Mouse (Mus musculus): Measurements from ENCODE around the gene Syne2. TPM values are rescaled to one million over a fixed set of nuclear protein-coding genes. Genes with fewer than 3 reads are reported as not detected.
A peak's percentile ranks its signal among the peaks of the same experiment; 100 is the strongest.

Syne2 gene
- polyA plus RNA-seq, 1 experiment from 2014 or later: 16.1 TPM

- DNase-seq (ENCODE audit: low spot score): peak; percentile 25
These were observed 75.5 kb downstream of the Syne2 start for GRCm38 (mm10) chr12:75893392-75893791.

GRCm38 (mm10) chr12:75894316-75894997, 76.5 kb downstream of the Syne2 start:
- TF ChIP-seq CTCF (IDR thresholded peaks at IDR 0.05; ENCODE audit: low read depth) (peak; percentile 61), EP300 (optimal IDR thresholded peaks at IDR 0.05) (no peak)
- WGBS: 69% methylated on average over 9 of the region's 9 CpGs
- Histone ChIP-seq H3K4me1 (replicated peaks; ENCODE audit: control insufficient read depth, insufficient read depth) (no peaks in the 10 kb centered on the region), H3K27ac (replicated peaks) (no peak overlapping the region), H3K4me2 (replicated peaks; ENCODE audit: low read depth) (no peak overlapping the region), H3K36me3 (ENCODE audit: control insufficient read depth, insufficient read depth, low read length) (peaks cover 3% of the 10 kb centered on the region), H3K9ac (ENCODE audit: low read length) (no peak overlapping the region), H3K27me3 (ENCODE audit: control insufficient read depth, insufficient read depth, low read length) (no peaks in the 10 kb centered on the region), H3K9me3 (ENCODE audit: control insufficient read depth, low read length) (no peaks in the 10 kb centered on the region), H3K4me3 (ENCODE audit: low read depth, low read length) (no peak overlapping the region)
- DNase-seq (ENCODE audit: low spot score) (peak; percentile 22), ATAC-seq (ENCODE audit: low FRiP score, low TSS enrichment) (peak; percentile 42; the same call in 1 of the 2 replicates)

More at GRCm38 (mm10) chr12:75893392-75893791, 75.5 kb downstream of the Syne2 start:
- no peak for ATAC-seq (ENCODE audit: low FRiP score, low TSS enrichment)
- H3K36me3 ChIP-seq (ENCODE audit: control insufficient read depth, insufficient read depth, low read length): peaks cover 3% of the 10 kb centered on the region
- no peak overlapping the region for H3K4me2 ChIP-seq (replicated peaks; ENCODE audit: low read depth)
- no peaks in the 10 kb centered on the region for H3K4me1 ChIP-seq (replicated peaks; ENCODE audit: control insufficient read depth, insufficient read depth)
- no peaks in the 10 kb centered on the region for H3K27me3 ChIP-seq (ENCODE audit: control insufficient read depth, insufficient read depth, low read length)
- H3K27ac ChIP-seq (replicated peaks): no peak overlapping the region
- WGBS: 82% methylated on average over 5 of the region's 5 CpGs
- H3K9ac ChIP-seq (ENCODE audit: low read length): no peak overlapping the region
- H3K9me3 ChIP-seq (ENCODE audit: control insufficient read depth, low read length): no peaks in the 10 kb centered on the region
- no peak overlapping the region for H3K4me3 ChIP-seq (ENCODE audit: low read depth, low read length)
- TF ChIP-seq CTCF (IDR thresholded peaks at IDR 0.05; ENCODE audit: low read depth) (peak; percentile 71), EP300 (optimal IDR thresholded peaks at IDR 0.05) (no peak)

- DNase-seq (ENCODE audit: low spot score) (no peak), ATAC-seq (ENCODE audit: low FRiP score, low TSS enrichment) (0 out of 2 replicates have a peak, but pooled peaks have one; percentile 10)
- no peak for TF ChIP-seq EP300 (optimal IDR thresholded peaks at IDR 0.05)
- TF ChIP-seq CTCF (IDR thresholded peaks at IDR 0.05; ENCODE audit: low read depth): no peak
- Histone ChIP-seq H3K4me2 (replicated peaks; ENCODE audit: low read depth) (no peak overlapping the region), H3K27me3 (ENCODE audit: control insufficient read depth, insufficient read depth, low read length) (no peaks in the 10 kb centered on the region), H3K4me3 (ENCODE audit: low read depth, low read length) (no peak overlapping the region), H3K9me3 (ENCODE audit: control insufficient read depth, low read length) (no peaks in the 10 kb centered on the region), H3K4me1 (replicated peaks; ENCODE audit: control insufficient read depth, insufficient read depth) (no peaks in the 10 kb centered on the region), H3K27ac (replicated peaks) (no peak overlapping the region), H3K36me3 (ENCODE audit: control insufficient read depth, insufficient read depth, low read length) (peaks cover 3% of the 10 kb centered on the region), H3K9ac (ENCODE audit: low read length) (no peak overlapping the region)
- 70% methylated on average over 7 of the region's 7 CpGs for WGBS
These were observed 77.0 kb downstream of the Syne2 start for GRCm38 (mm10) chr12:75894998-75895331.

GRCm38 (mm10) chr12:75897793-75898192, 79.9 kb downstream of the Syne2 start:
- H3K4me1 ChIP-seq (replicated peaks; ENCODE audit: control insufficient read depth, insufficient read depth): no peaks in the 10 kb centered on the region

GRCm38 (mm10) chr12:75901721-75902120, 83.8 kb downstream of the Syne2 start:
- no peaks in the 10 kb centered on the region for H3K4me1 ChIP-seq (replicated peaks; ENCODE audit: control insufficient read depth, insufficient read depth)
- WGBS: 96% methylated on average over 9 of the region's 9 CpGs
- no peaks in the 10 kb centered on the region for H3K9me3 ChIP-seq (ENCODE audit: control insufficient read depth, low read length)
- no peak overlapping the region for H3K27ac ChIP-seq (replicated peaks)
- H3K27me3 ChIP-seq (ENCODE audit: control insufficient read depth, insufficient read depth, low read length): no peaks in the 10 kb centered on the region
- no peak overlapping the region for H3K4me3 ChIP-seq (ENCODE audit: low read depth, low read length)
- DNase-seq (ENCODE audit: low spot score) (no peak), ATAC-seq (ENCODE audit: low FRiP score, low TSS enrichment) (no peak)
- TF ChIP-seq CTCF (IDR thresholded peaks at IDR 0.05; ENCODE audit: low read depth): peak; percentile 53
- no peak for TF ChIP-seq EP300 (optimal IDR thresholded peaks at IDR 0.05)
- no peak overlapping the region for H3K9ac ChIP-seq (ENCODE audit: low read length)
- H3K36me3 ChIP-seq (ENCODE audit: control insufficient read depth, insufficient read depth, low read length): peaks cover 2% of the 10 kb centered on the region; the same call in 1 of the 2 replicates
- no peak overlapping the region for H3K4me2 ChIP-seq (replicated peaks; ENCODE audit: low read depth)

More at GRCm38 (mm10) chr12:75897793-75898192, 79.9 kb downstream of the Syne2 start:
- 90% methylated on average over 7 of the region's 7 CpGs for WGBS
- DNase-seq (ENCODE audit: low spot score): no peak
- Histone ChIP-seq H3K4me3 (ENCODE audit: low read depth, low read length) (no peak overlapping the region), H3K27me3 (ENCODE audit: control insufficient read depth, insufficient read depth, low read length) (no peaks in the 10 kb centered on the region), H3K27ac (replicated peaks) (no peak overlapping the region), H3K4me2 (replicated peaks; ENCODE audit: low read depth) (no peak overlapping the region), H3K9me3 (ENCODE audit: control insufficient read depth, low read length) (no peaks in the 10 kb centered on the region), H3K9ac (ENCODE audit: low read length) (no peak overlapping the region), H3K36me3 (ENCODE audit: control insufficient read depth, insufficient read depth, low read length) (no peaks in the 10 kb centered on the region; the same call in none of the 2 replicates)
- TF ChIP-seq EP300 (optimal IDR thresholded peaks at IDR 0.05): no peak
- no peak for TF ChIP-seq CTCF (IDR thresholded peaks at IDR 0.05; ENCODE audit: low read depth)
- ATAC-seq (ENCODE audit: low FRiP score, low TSS enrichment): no peak

GRCm38 (mm10) chr12:75904068-75904467, 86.1 kb downstream of the Syne2 start:
- H3K4me2 ChIP-seq (replicated peaks; ENCODE audit: low read depth): no peak overlapping the region
- no peak overlapping the region for H3K9ac ChIP-seq (ENCODE audit: low read length)
- no peak overlapping the region for H3K4me3 ChIP-seq (ENCODE audit: low read depth, low read length)
- no peak for DNase-seq (ENCODE audit: low spot score)
- H3K9me3 ChIP-seq (ENCODE audit: control insufficient read depth, low read length): no peaks in the 10 kb centered on the region
- ATAC-seq (ENCODE audit: low FRiP score, low TSS enrichment): no peak
- peaks cover 2% of the 10 kb centered on the region; the same call in 1 of the 2 replicates for H3K36me3 ChIP-seq (ENCODE audit: control insufficient read depth, insufficient read depth, low read length)
- no peak overlapping the region for H3K27ac ChIP-seq (replicated peaks)
- TF ChIP-seq CTCF (IDR thresholded peaks at IDR 0.05; ENCODE audit: low read depth): no peak
- TF ChIP-seq EP300 (optimal IDR thresholded peaks at IDR 0.05): no peak
- H3K4me1 ChIP-seq (replicated peaks; ENCODE audit: control insufficient read depth, insufficient read depth): no peaks in the 10 kb centered on the region
- 95% methylated on average over 11 of the region's 11 CpGs for WGBS
- no peaks in the 10 kb centered on the region for H3K27me3 ChIP-seq (ENCODE audit: control insufficient read depth, insufficient read depth, low read length)
